Mouse (Mus musculus): ENCODE measurements around the gene Dlg4. TPM values are rescaled to one million over a fixed set of nuclear protein-coding genes. Genes with fewer than 3 reads are reported as not detected.
"Not testable (repeated sequence)": the region's sequence is repeated elsewhere in the genome, so short reads cannot be mapped to it uniquely, and the experiment has no call there.

Gene Dlg4
- polyA plus RNA-seq, 2 experiments: 0.33 to 1.9 TPM

GRCm38 (mm10) chr11:70014051-70014450, 2.7 kb upstream of the Dlg4 start:
- Histone ChIP-seq H3K4me3 (ENCODE audit: insufficient read depth in 1 of 2, low read depth in 2 of 2, low read length in 2 of 2) (no peak overlapping the region), H3K9me3 (ENCODE audit: control insufficient read depth, low read length) (no peaks in the 10 kb centered on the region), H3K27me3 (ENCODE audit: control insufficient read depth, insufficient read depth, low read length) (no peaks in the 10 kb centered on the region), H3K9ac (replicated peaks) (no peak overlapping the region), H3K4me2 (ENCODE audit: low read depth) (peak overlapping the region; percentile 61), H3K36me3 (replicated peaks; ENCODE audit: control insufficient read depth, insufficient read depth, low read depth) (peaks cover 16% of the 10 kb centered on the region), H3K4me1 (replicated peaks; ENCODE audit: control insufficient read depth in 2 of 2, insufficient read depth in 2 of 2, low read length in 1 of 2) (peaks cover 8 to 9% of the 10 kb centered on the region in 2 experiments), H3K27ac (no peak overlapping the region)
- no peak for ATAC-seq (ENCODE audit: insufficient read depth)
- no peak for DNase-seq (ENCODE audit: low read depth in 3 of 3, low spot score in 3 of 3)
- TF ChIP-seq EP300 (IDR thresholded peaks at IDR 0.05; ENCODE audit: low read depth) (no peak), CTCF (IDR thresholded peaks at IDR 0.05; ENCODE audit: low read depth) (no peak)
- WGBS (ENCODE audit: insufficient replicate concordance): 62% methylated on average over 5 of the region's 5 CpGs

- Histone ChIP-seq H3K27me3 (ENCODE audit: control insufficient read depth, insufficient read depth, low read length) (no peaks in the 10 kb centered on the region), H3K9me3 (ENCODE audit: control insufficient read depth, low read length) (no peaks in the 10 kb centered on the region), H3K4me2 (ENCODE audit: low read depth) (peak within 1 kb of the TSS; percentile 61), H3K4me1 (replicated peaks; ENCODE audit: control insufficient read depth in 2 of 2, insufficient read depth in 2 of 2, low read length in 1 of 2) (peaks cover 8 to 9% of the 10 kb centered on the region in 2 experiments), H3K9ac (replicated peaks) (peak within 1 kb of the TSS; percentile 88), H3K36me3 (replicated peaks; ENCODE audit: control insufficient read depth, insufficient read depth, low read depth) (peaks cover 10% of the 10 kb centered on the region), H3K27ac (peak within 1 kb of the TSS; percentile 14), H3K4me3 (ENCODE audit: insufficient read depth in 1 of 2, low read depth in 2 of 2, low read length in 2 of 2) (peak within 1 kb of the TSS; percentile 73 to 79)
- under 1% methylated on average over 35 of the region's 35 CpGs for WGBS (ENCODE audit: insufficient replicate concordance)
- ATAC-seq (ENCODE audit: insufficient read depth) (peak; percentile 89), DNase-seq (ENCODE audit: low read depth in 3 of 3, low spot score in 3 of 3) (peak; percentile 71 to 83 (median 78))
- TF ChIP-seq CTCF (IDR thresholded peaks at IDR 0.05; ENCODE audit: low read depth) (peak; percentile 62), EP300 (IDR thresholded peaks at IDR 0.05; ENCODE audit: low read depth) (no peak)
Measured at GRCm38 (mm10) chr11:70014880-70015558, 1.7 kb upstream of the Dlg4 start, which contains the start of gene Acadvl. Gene Acadvl (minus strand): TSS chr11:70015411.

- no peak for TF ChIP-seq CTCF (IDR thresholded peaks at IDR 0.05; ENCODE audit: low read depth)
- TF ChIP-seq EP300 (IDR thresholded peaks at IDR 0.05; ENCODE audit: low read depth): no peak
- WGBS (ENCODE audit: insufficient replicate concordance): 54% methylated on average over 6 of the region's 6 CpGs
- DNase-seq (ENCODE audit: low read depth in 3 of 3, low spot score in 3 of 3) (no peak), ATAC-seq (ENCODE audit: insufficient read depth) (no peak)
- H3K4me2 ChIP-seq (ENCODE audit: low read depth): peak overlapping the region; percentile 61
- H3K36me3 ChIP-seq (replicated peaks; ENCODE audit: control insufficient read depth, insufficient read depth, low read depth): peaks cover 10% of the 10 kb centered on the region
- no peaks in the 10 kb centered on the region for H3K27me3 ChIP-seq (ENCODE audit: control insufficient read depth, insufficient read depth, low read length)
- H3K9ac ChIP-seq (replicated peaks): no peak overlapping the region
- peak overlapping the region in 1 of 2 experiments; percentile 73; a peak in 2 of 4 replicates for H3K4me3 ChIP-seq (ENCODE audit: insufficient read depth in 1 of 2, low read depth in 2 of 2, low read length in 2 of 2)
- H3K9me3 ChIP-seq (ENCODE audit: control insufficient read depth, low read length): no peaks in the 10 kb centered on the region
- H3K27ac ChIP-seq: no peak overlapping the region
- peaks cover 8 to 13% of the 10 kb centered on the region in 2 experiments for H3K4me1 ChIP-seq (replicated peaks; ENCODE audit: control insufficient read depth in 2 of 2, insufficient read depth in 2 of 2, low read length in 1 of 2)
Measured at GRCm38 (mm10) chr11:70015677-70016076, 1.1 kb upstream of the Dlg4 start.

GRCm38 (mm10) chr11:70016177-70016576, 565 bp upstream of the Dlg4 start:
- WGBS (ENCODE audit: insufficient replicate concordance): 76% methylated on average over 2 of the region's 2 CpGs
- H3K4me1 ChIP-seq (replicated peaks; ENCODE audit: control insufficient read depth in 2 of 2, insufficient read depth in 2 of 2, low read length in 1 of 2): peaks cover 13 to 15% of the 10 kb centered on the region in 2 experiments
- not testable (repeated sequence) for H3K4me3 ChIP-seq (ENCODE audit: insufficient read depth in 1 of 2, low read depth in 2 of 2, low read length in 2 of 2); DNase-seq (ENCODE audit: low read depth in 3 of 3, low spot score in 3 of 3); H3K9ac ChIP-seq (replicated peaks); H3K9me3 ChIP-seq (ENCODE audit: control insufficient read depth, low read length); H3K36me3 ChIP-seq (replicated peaks; ENCODE audit: control insufficient read depth, insufficient read depth, low read depth); H3K4me2 ChIP-seq (ENCODE audit: low read depth); ATAC-seq (ENCODE audit: insufficient read depth); H3K27ac ChIP-seq; H3K27me3 ChIP-seq (ENCODE audit: control insufficient read depth, insufficient read depth, low read length)

- ATAC-seq (ENCODE audit: insufficient read depth) (no peak), DNase-seq (ENCODE audit: low read depth in 3 of 3, low spot score in 3 of 3) (no peak)
- WGBS (ENCODE audit: insufficient replicate concordance): 51% methylated on average over 7 of the region's 7 CpGs
- H3K4me3 ChIP-seq (ENCODE audit: insufficient read depth in 1 of 2, low read depth in 2 of 2, low read length in 2 of 2): no peak overlapping the region
- no peaks in the 10 kb centered on the region for H3K36me3 ChIP-seq (replicated peaks; ENCODE audit: control insufficient read depth, insufficient read depth, low read depth)
- H3K9ac ChIP-seq (replicated peaks): no peak overlapping the region
- TF ChIP-seq EP300 (IDR thresholded peaks at IDR 0.05; ENCODE audit: low read depth): no peak
- TF ChIP-seq CTCF (IDR thresholded peaks at IDR 0.05; ENCODE audit: low read depth): no peak
- H3K27ac ChIP-seq: no peak overlapping the region
- no peaks in the 10 kb centered on the region; the same call in 1 of the 2 replicates for H3K27me3 ChIP-seq (ENCODE audit: control insufficient read depth, insufficient read depth, low read length)
- H3K4me2 ChIP-seq (ENCODE audit: low read depth): no peak overlapping the region
- no peaks in the 10 kb centered on the region for H3K9me3 ChIP-seq (ENCODE audit: control insufficient read depth, low read length)
- H3K4me1 ChIP-seq (replicated peaks; ENCODE audit: control insufficient read depth in 2 of 2, insufficient read depth in 2 of 2, low read length in 1 of 2): peaks cover 14 to 18% of the 10 kb centered on the region in 2 experiments
Measured at GRCm38 (mm10) chr11:70017199-70017767, 541 bp downstream of the Dlg4 start.

Measured in liver, embryonic 14.5 days (tissue).